Mouse (Mus musculus): ENCODE measurements around the gene Lax1. TPM values are rescaled to one million over a fixed set of nuclear protein-coding genes. Genes with fewer than 3 reads are reported as not detected.

Lax1 gene
- polyA plus RNA-seq, 1 experiment from 2014 or later: 0.76 TPM

DNA sequence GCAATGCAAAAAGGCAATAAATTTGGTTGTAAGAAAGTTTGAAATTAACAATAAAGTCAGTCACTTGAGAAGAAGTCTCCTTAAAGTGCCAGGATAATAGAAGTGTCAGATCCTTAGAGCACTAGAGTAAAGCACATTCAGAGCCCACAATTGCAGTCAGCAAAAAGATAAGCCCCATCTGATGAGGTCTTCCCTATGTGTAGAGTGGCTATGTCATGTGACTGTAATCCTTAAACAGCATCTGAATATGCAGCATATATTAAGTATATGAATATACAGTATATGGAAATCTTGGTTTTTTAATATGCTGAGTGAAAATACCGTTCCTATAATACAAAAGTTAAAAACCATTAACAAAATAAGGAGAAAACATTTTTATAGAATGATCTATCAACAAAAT, 36.9 kb downstream of the Lax1 start:
- no peak overlapping the region for H3K27ac ChIP-seq (replicated peaks; ENCODE audit: low read depth, low read length)
- H3K27me3 ChIP-seq (ENCODE audit: control insufficient read depth, insufficient read depth, low read length): no peaks in the 10 kb centered on the region
- DNase-seq (ENCODE audit: low spot score) (no peak), ATAC-seq (replicated peaks; ENCODE audit: insufficient number of reproducible peaks, low FRiP score, low TSS enrichment, low read depth) (no peak)
- H3K4me2 ChIP-seq (ENCODE audit: low read depth, low read length): no peak overlapping the region
- H3K9ac ChIP-seq (replicated peaks; ENCODE audit: low read length): no peak overlapping the region
- WGBS: 98% methylated on average over 1 of the region's 1 CpGs
- H3K9me3 ChIP-seq (replicated peaks; ENCODE audit: control insufficient read depth, low read length): no peaks in the 10 kb centered on the region
- peaks cover 4% of the 10 kb centered on the region; the same call in 1 of the 2 replicates for H3K4me1 ChIP-seq (ENCODE audit: control insufficient read depth, insufficient read depth, low read length)
- H3K36me3 ChIP-seq (replicated peaks; ENCODE audit: control insufficient read depth, insufficient read depth, low read depth, low read length): no peaks in the 10 kb centered on the region
- H3K4me3 ChIP-seq (ENCODE audit: low read depth, low read length): no peak overlapping the region

GRCm38 (mm10) chr1:133650288-133651055, 39.4 kb downstream of the Lax1 start:
- no peaks in the 10 kb centered on the region for H3K9me3 ChIP-seq (replicated peaks; ENCODE audit: control insufficient read depth, low read length)
- H3K27ac ChIP-seq (replicated peaks; ENCODE audit: low read depth, low read length): no peak overlapping the region
- ATAC-seq (replicated peaks; ENCODE audit: insufficient number of reproducible peaks, low FRiP score, low TSS enrichment, low read depth) (no peak), DNase-seq (ENCODE audit: low spot score) (no peak)
- no peak overlapping the region for H3K4me2 ChIP-seq (ENCODE audit: low read depth, low read length)
- no peak overlapping the region for H3K9ac ChIP-seq (replicated peaks; ENCODE audit: low read length)
- WGBS: 92% methylated on average over 7 of the region's 7 CpGs
- no peak overlapping the region for H3K4me3 ChIP-seq (ENCODE audit: low read depth, low read length)
- no peaks in the 10 kb centered on the region for H3K4me1 ChIP-seq (ENCODE audit: control insufficient read depth, insufficient read depth, low read length)
- H3K27me3 ChIP-seq (ENCODE audit: control insufficient read depth, insufficient read depth, low read length): no peaks in the 10 kb centered on the region
- no peaks in the 10 kb centered on the region; the same call in 1 of the 2 replicates for H3K36me3 ChIP-seq (replicated peaks; ENCODE audit: control insufficient read depth, insufficient read depth, low read depth, low read length)

- DNase-seq (ENCODE audit: low spot score) (no peak), ATAC-seq (replicated peaks; ENCODE audit: insufficient number of reproducible peaks, low FRiP score, low TSS enrichment, low read depth) (no peak)
- Histone ChIP-seq H3K27ac (replicated peaks; ENCODE audit: low read depth, low read length) (no peak overlapping the region), H3K36me3 (replicated peaks; ENCODE audit: control insufficient read depth, insufficient read depth, low read depth, low read length) (peaks cover 5% of the 10 kb centered on the region), H3K4me3 (ENCODE audit: low read depth, low read length) (no peak overlapping the region), H3K27me3 (ENCODE audit: control insufficient read depth, insufficient read depth, low read length) (no peaks in the 10 kb centered on the region), H3K9me3 (replicated peaks; ENCODE audit: control insufficient read depth, low read length) (no peaks in the 10 kb centered on the region), H3K9ac (replicated peaks; ENCODE audit: low read length) (no peak overlapping the region), H3K4me2 (ENCODE audit: low read depth, low read length) (no peak overlapping the region), H3K4me1 (ENCODE audit: control insufficient read depth, insufficient read depth, low read length) (no peaks in the 10 kb centered on the region)
- WGBS: 94% methylated on average over 5 of the region's 5 CpGs
Observed at GRCm38 (mm10) chr1:133645652-133646051, 44.3 kb downstream of the Lax1 start.

DNA sequence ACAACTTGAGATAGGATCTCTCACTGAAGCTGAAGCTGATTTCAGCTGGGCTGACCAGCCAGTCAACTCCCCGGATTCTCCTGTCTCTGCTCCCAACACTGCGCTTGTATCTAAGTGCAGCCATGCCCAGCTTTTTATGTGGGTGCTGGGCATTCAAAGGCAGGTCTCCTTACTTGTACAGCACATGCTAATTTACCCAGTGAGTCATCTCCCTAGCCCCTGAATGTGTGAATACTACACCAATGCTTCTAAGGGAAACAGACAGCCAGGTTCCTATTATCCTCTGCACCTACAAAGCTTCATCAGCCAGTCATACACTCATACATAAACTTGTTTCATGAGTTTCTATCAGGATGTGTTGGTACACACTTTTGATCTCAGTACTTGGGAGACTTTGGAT, 48.7 kb downstream of the Lax1 start:
- DNase-seq (ENCODE audit: low spot score): no peak
- Histone ChIP-seq H3K27me3 (ENCODE audit: control insufficient read depth, insufficient read depth, low read length) (no peaks in the 10 kb centered on the region), H3K36me3 (replicated peaks; ENCODE audit: control insufficient read depth, insufficient read depth, low read depth, low read length) (peaks cover 7% of the 10 kb centered on the region), H3K27ac (replicated peaks; ENCODE audit: low read depth, low read length) (no peak overlapping the region), H3K4me2 (ENCODE audit: low read depth, low read length) (no peak overlapping the region), H3K4me1 (ENCODE audit: control insufficient read depth, insufficient read depth, low read length) (no peaks in the 10 kb centered on the region), H3K4me3 (ENCODE audit: low read depth, low read length) (no peak overlapping the region), H3K9me3 (replicated peaks; ENCODE audit: control insufficient read depth, low read length) (no peaks in the 10 kb centered on the region), H3K9ac (replicated peaks; ENCODE audit: low read length) (no peak overlapping the region)
- no peak for ATAC-seq (replicated peaks; ENCODE audit: insufficient number of reproducible peaks, low FRiP score, low TSS enrichment, low read depth)
- 98% methylated on average over 2 of the region's 2 CpGs for WGBS

GRCm38 (mm10) chr1:133638517-133638916, 51.4 kb downstream of the Lax1 start:
- no peak overlapping the region for H3K4me3 ChIP-seq (ENCODE audit: low read depth, low read length)
- H3K9ac ChIP-seq (replicated peaks; ENCODE audit: low read length): no peak overlapping the region
- H3K27me3 ChIP-seq (ENCODE audit: control insufficient read depth, insufficient read depth, low read length): no peaks in the 10 kb centered on the region
- H3K9me3 ChIP-seq (replicated peaks; ENCODE audit: control insufficient read depth, low read length): no peaks in the 10 kb centered on the region
- ATAC-seq (replicated peaks; ENCODE audit: insufficient number of reproducible peaks, low FRiP score, low TSS enrichment, low read depth) (no peak), DNase-seq (ENCODE audit: low spot score) (no peak)
- H3K4me2 ChIP-seq (ENCODE audit: low read depth, low read length): no peak overlapping the region
- H3K27ac ChIP-seq (replicated peaks; ENCODE audit: low read depth, low read length): no peak overlapping the region
- WGBS: 90% methylated on average over 6 of the region's 6 CpGs
- H3K36me3 ChIP-seq (replicated peaks; ENCODE audit: control insufficient read depth, insufficient read depth, low read depth, low read length): peaks cover 10% of the 10 kb centered on the region
- H3K4me1 ChIP-seq (ENCODE audit: control insufficient read depth, insufficient read depth, low read length): no peaks in the 10 kb centered on the region

DNA sequence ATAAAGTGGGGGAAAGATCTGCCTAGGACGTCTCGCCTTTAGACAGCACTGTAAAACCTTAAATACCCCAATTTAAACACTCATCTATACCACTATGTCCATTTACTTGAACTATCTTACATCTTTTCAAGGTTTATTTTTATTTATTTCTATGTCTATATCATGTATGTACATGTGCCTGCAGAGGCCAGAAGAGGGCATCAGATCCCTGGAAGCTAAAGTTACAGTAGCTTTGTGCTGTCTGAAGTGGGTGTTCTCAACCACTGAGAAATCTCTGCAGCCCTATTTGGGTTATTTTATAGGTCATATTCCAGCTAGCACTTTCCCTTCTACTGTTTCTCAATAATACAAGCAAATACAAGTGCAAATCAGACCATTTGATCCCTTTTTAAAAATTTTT, 57.7 kb downstream of the Lax1 start:
- no peak overlapping the region for H3K27ac ChIP-seq (replicated peaks; ENCODE audit: low read depth, low read length)
- no peak overlapping the region for H3K9ac ChIP-seq (replicated peaks; ENCODE audit: low read length)
- H3K9me3 ChIP-seq (replicated peaks; ENCODE audit: control insufficient read depth, low read length): no peaks in the 10 kb centered on the region
- ATAC-seq (replicated peaks; ENCODE audit: insufficient number of reproducible peaks, low FRiP score, low TSS enrichment, low read depth): no peak
- no peaks in the 10 kb centered on the region for H3K4me1 ChIP-seq (ENCODE audit: control insufficient read depth, insufficient read depth, low read length)
- WGBS: 91% methylated on average over 2 of the region's 2 CpGs
- H3K36me3 ChIP-seq (replicated peaks; ENCODE audit: control insufficient read depth, insufficient read depth, low read depth, low read length): peaks cover 14% of the 10 kb centered on the region
- H3K4me2 ChIP-seq (ENCODE audit: low read depth, low read length): no peak overlapping the region
- H3K4me3 ChIP-seq (ENCODE audit: low read depth, low read length): no peak overlapping the region
- DNase-seq (ENCODE audit: low spot score): no peak
- no peaks in the 10 kb centered on the region for H3K27me3 ChIP-seq (ENCODE audit: control insufficient read depth, insufficient read depth, low read length)

Small RNAs within 50 kb of the gene (microRNA-seq; reads per million reads assigned to microRNA genes)
- not detected for gene Mir6903 (ENCODE audit: borderline number of aligned reads)

Other genes starting within 250 kb of the Lax1 start
- 807 and 840 TPM in 2 replicates for gene Snrpe, start 79.8 kb downstream of the Lax1 start, polyA plus RNA-seq (2014; fragmentation: Nextera tagmentation; extraction: Ambion mirVana)
- not detected in 2 replicates for gene Zbed6, start 29.2 kb downstream of the Lax1 start, polyA plus RNA-seq (2014; fragmentation: Nextera tagmentation; extraction: Ambion mirVana)
- gene Gm38394, start 28.8 kb downstream of the Lax1 start, polyA plus RNA-seq (2014; fragmentation: Nextera tagmentation; extraction: Ambion mirVana): 7.0 and 8.8 TPM in 2 replicates
- 9.6 and 9.9 TPM in 2 replicates for gene Atp2b4, start 110.9 kb upstream of the Lax1 start, polyA plus RNA-seq (2014; fragmentation: Nextera tagmentation; extraction: Ambion mirVana)
- 0.59 and 0.88 TPM in 2 replicates for gene Optc, start 217.9 kb upstream of the Lax1 start, polyA plus RNA-seq (2014; fragmentation: Nextera tagmentation; extraction: Ambion mirVana)
- gene Prelp, start 231.3 kb upstream of the Lax1 start, polyA plus RNA-seq (2014; fragmentation: Nextera tagmentation; extraction: Ambion mirVana): 1.1 and 1.2 TPM in 2 replicates